Mouse (Mus musculus): ENCODE measurements around the gene Fibcd1.

- TF ChIP-seq CTCF (IDR thresholded peaks at IDR 0.05; ENCODE audit: extremely low read depth, insufficient read depth, insufficient read length, insufficient replicate concordance), result no peak
- TF ChIP-seq POLR2A (IDR thresholded peaks at IDR 0.05; ENCODE audit: low read depth, low read length), result no peak
Observed at GRCm38 (mm10) chr2:31769631-31770111, 76.1 kb downstream of the Fibcd1 start.

All from spleen, adult 2 months (tissue).